Mouse (Mus musculus) heart, postnatal 0 days (tissue): Measurements from ENCODE around the gene Phactr1. TPM values are rescaled to one million over a fixed set of nuclear protein-coding genes. Genes with fewer than 3 reads are reported as not detected.

Source experiments
- ATAC-seq: fragments of 200-750 bp; cut with Nextera tagmentation; 2 replicates; pipeline ENCODE4 v1.8.0; 2017; ENCODE audit warnings: low read depth, moderate number of reproducible peaks, moderate library complexity; ENCODE audit not compliant: insufficient read depth
- DNase-seq: peaks from one replicate; pipeline ENCODE4 v3.0.0-alpha.2; 2016; ENCODE audit warnings: low spot score
- H3K27ac ChIP-seq: fragments of 300-500 bp; sonication (generic); 2 replicates; pipeline ENCODE4 v1.5.1; 2014; ENCODE audit warnings: low read depth, mild to moderate bottlenecking
- H3K27me3 ChIP-seq: fragments of 300-500 bp; sonication (generic); 2 replicates; pipeline ENCODE4 v1.6.1; 2014; ENCODE audit warnings: low read length, mixed read lengths; ENCODE audit not compliant: control insufficient read depth, insufficient read depth
- H3K36me3 ChIP-seq: fragments of 300-500 bp; sonication (generic); replicated peaks from 2 replicates; pipeline ENCODE4 v1.6.1; 2014; ENCODE audit warnings: low read length, mixed read lengths; ENCODE audit not compliant: control insufficient read depth, insufficient read depth
- H3K4me1 ChIP-seq: fragments of 300-500 bp; sonication (generic); 2 replicates; pipeline ENCODE4 v1.6.1; 2014; ENCODE audit warnings: antibody characterized with exemption; ENCODE audit not compliant: control insufficient read depth, insufficient read depth
- H3K4me2 ChIP-seq: fragments of 300-500 bp; sonication (generic); 2 replicates; pipeline ENCODE4 v1.6.1; 2014; ENCODE audit warnings: low read depth, mild to moderate bottlenecking, low read length, moderate library complexity
- H3K4me3 ChIP-seq: fragments of 300-500 bp; sonication (generic); 2 replicates; pipeline ENCODE4 v1.5.1; 2014; ENCODE audit warnings: low read depth, low read length
- H3K9ac ChIP-seq: fragments of 300-500 bp; sonication (generic); replicated peaks from 2 replicates; pipeline ENCODE4 v1.6.1; 2014; ENCODE audit warnings: low read depth, low read length, mixed read lengths
- H3K9me3 ChIP-seq: fragments of 300-500 bp; sonication (generic); replicated peaks from 2 replicates; pipeline ENCODE4 v1.6.1; 2016; ENCODE audit warnings: low read length; ENCODE audit not compliant: control insufficient read depth
- CTCF ChIP-seq: IDR thresholded peaks from 2 replicates; pipeline ENCODE4 v1.5.1; 2016; ENCODE audit warnings: antibody characterized with exemption, control low read depth, low read depth
- EP300 ChIP-seq: IDR thresholded peaks from 2 replicates; pipeline ENCODE4 v1.6.1; 2016; ENCODE audit warnings: antibody characterized with exemption, low read depth
- WGBS: fragments of 180-500 bp; shearing (Covaris S2); extraction: QIAGEN DNeasy Blood & Tissue Kit; methylation state at CpG from one replicate; pipeline ENCODE4 v1.1.7; 2014; 5-methylcytosine and 5-hydroxymethylcytosine counted together
- polyA plus RNA-seq: library from polyadenylated mRNA; unstranded; fragments of >200 nt; fragmentation: Nextera tagmentation; extraction: Ambion mirVana; gene quantifications from 2 replicates; pipeline ENCODE4 v1.2.1, GENCODE M21; 2015
- total RNA-seq: library from RNA; depleted of rRNA; stranded (reverse); fragments of >200 nt; gene quantifications from 2 replicates; pipeline ENCODE4 v1.2.3, GENCODE M21; 2014; ENCODE audit warnings: low replicate concordance

Phactr1 gene
- total and polyA plus RNA-seq, 2 experiments from 2014 or later, result 1.6 to 4.8 TPM

DNA sequence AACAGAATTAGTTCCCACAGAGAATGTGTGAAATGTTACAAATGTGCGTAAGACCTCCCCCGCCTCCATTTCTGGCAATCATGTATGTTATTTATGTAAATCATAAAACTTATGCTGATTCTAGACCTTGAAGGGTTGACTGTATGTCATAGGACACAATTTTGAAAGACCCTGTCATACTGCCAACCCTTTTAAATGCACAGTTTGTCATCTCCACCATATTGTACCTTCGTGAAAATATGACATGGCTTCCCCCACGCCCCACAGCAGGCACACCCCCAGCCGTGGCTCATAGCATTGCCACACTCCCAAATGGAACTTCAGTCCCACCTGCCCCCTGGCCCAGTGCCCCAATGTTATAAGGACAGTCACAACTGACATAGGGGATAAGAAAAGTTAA is 57.1 kb downstream of the Phactr1 start:
- Histone ChIP-seq H3K36me3 (no peaks in the 10 kb centered on the region), H3K27ac (no peak overlapping the region), H3K27me3 (no peaks in the 10 kb centered on the region), H3K9me3 (no peaks in the 10 kb centered on the region), H3K4me1 (no peaks in the 10 kb centered on the region), H3K4me3 (no peak overlapping the region), H3K4me2 (no peak overlapping the region), H3K9ac (no peak overlapping the region)
- WGBS, result 87% methylated on average over 5 of the region's 5 CpGs
- no peak for TF ChIP-seq CTCF
- no peak for TF ChIP-seq EP300
- DNase-seq, result no peak
- no peak for ATAC-seq

GRCm38 (mm10) chr13:42738152-42738551 is 57.7 kb downstream of the Phactr1 start:
- Histone ChIP-seq H3K9ac (no peak overlapping the region), H3K9me3 (no peaks in the 10 kb centered on the region), H3K27me3 (no peaks in the 10 kb centered on the region), H3K4me3 (no peak overlapping the region), H3K4me1 (no peaks in the 10 kb centered on the region), H3K27ac (no peak overlapping the region), H3K4me2 (no peak overlapping the region), H3K36me3 (no peaks in the 10 kb centered on the region)
- DNase-seq (no peak), ATAC-seq (no peak)
- 75% methylated on average over 5 of the region's 5 CpGs for WGBS
- TF ChIP-seq EP300 (no peak), CTCF (no peak)

- DNase-seq (no peak), ATAC-seq (no peak)
- Histone ChIP-seq H3K27ac (no peak overlapping the region), H3K4me3 (no peak overlapping the region), H3K9me3 (no peaks in the 10 kb centered on the region), H3K36me3 (no peaks in the 10 kb centered on the region), H3K4me1 (no peaks in the 10 kb centered on the region), H3K27me3 (no peaks in the 10 kb centered on the region), H3K9ac (no peak overlapping the region), H3K4me2 (no peak overlapping the region)
- TF ChIP-seq CTCF (no peak), EP300 (no peak)
Observed at GRCm38 (mm10) chr13:42742226-42742625, 61.8 kb downstream of the Phactr1 start.

DNA sequence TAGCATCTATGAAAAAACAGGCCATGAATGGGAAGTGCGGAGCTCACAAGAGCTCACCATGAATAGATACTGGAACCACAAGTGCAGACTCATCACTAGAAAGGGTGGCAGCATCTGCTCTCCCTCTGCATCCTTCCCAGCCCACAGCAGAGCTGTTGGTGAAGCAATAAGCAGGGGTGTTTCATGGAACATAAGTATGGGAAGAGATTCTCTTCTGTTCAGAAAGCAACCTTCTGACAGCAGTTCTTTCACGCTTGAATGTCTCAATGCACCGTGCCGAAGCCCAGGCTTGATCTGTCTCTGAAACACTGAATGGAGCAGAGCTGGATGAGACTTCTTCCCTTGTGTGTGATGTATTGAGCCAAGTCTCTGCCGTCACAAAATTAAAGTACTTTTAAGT is 64.0 kb downstream of the Phactr1 start:
- Histone ChIP-seq H3K36me3 (no peaks in the 10 kb centered on the region), H3K27ac (no peak overlapping the region), H3K4me1 (no peaks in the 10 kb centered on the region), H3K4me3 (no peak overlapping the region), H3K4me2 (no peak overlapping the region), H3K27me3 (no peaks in the 10 kb centered on the region), H3K9ac (no peak overlapping the region), H3K9me3 (no peaks in the 10 kb centered on the region)
- ATAC-seq (no peak), DNase-seq (no peak)
- 81% methylated on average over 5 of the region's 5 CpGs for WGBS
- TF ChIP-seq CTCF (no peak), EP300 (no peak)

DNA sequence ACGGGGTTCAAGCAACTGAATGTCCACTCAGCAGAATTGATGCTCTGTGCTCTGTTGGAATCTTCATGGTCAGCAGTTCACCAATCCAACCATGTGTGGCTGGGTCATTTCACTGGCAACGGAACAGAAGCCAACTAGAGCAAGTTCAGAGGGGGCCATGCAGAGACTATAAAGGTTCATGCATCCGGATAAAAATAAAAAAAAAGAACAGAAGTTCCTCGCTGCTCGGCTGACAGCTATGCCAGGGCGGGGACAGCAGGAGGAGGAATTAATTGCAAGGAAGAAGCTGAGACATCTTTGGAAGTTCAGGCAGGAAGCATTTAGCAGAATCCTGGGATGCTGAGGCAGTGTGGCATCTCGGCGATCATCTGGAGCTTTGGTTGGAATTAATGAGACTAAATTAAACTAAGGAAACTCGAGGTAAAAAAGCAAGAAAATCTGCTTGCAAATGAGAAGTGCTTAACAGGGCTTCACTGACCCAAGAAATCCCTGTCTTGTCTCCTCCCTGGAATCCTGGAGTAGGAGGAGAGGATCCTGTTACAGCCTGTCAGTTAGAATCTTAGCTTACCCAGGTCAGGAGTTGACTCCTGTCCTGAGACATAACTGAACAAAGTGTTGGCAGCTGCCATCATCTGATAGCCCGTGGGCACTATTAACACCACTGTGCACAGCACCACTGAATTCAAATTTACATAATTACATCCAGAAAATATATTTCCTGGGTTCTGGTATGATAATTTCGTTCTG is 77.4 kb downstream of the Phactr1 start:
- WGBS, result 53% methylated on average over 11 of the region's 11 CpGs
- ATAC-seq, result no peak
- no peak for TF ChIP-seq CTCF

DNA sequence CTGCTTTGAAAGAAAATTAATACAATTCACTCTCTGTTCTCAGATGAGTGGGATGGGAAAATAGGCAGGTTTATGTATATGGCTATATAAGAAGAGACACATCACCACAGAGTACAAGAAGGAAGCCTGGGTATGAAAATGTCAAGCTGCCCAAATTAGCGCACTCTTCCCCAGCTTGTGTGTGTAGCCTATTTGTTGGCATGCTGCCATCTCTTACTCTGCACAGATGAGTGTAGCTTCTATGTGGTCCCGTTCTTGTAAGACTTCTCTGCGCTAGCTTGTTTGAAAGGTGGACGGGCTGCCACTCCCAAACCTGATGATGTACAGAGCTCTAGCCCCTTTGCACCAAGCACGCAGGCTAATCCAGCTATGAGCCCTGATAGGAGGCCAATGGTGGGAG is 78.7 kb downstream of the Phactr1 start:
- Histone ChIP-seq H3K27ac (no peak overlapping the region), H3K4me1 (no peaks in the 10 kb centered on the region), H3K4me3 (no peak overlapping the region), H3K36me3 (no peaks in the 10 kb centered on the region), H3K9me3 (no peaks in the 10 kb centered on the region), H3K9ac (no peak overlapping the region), H3K4me2 (no peak overlapping the region), H3K27me3 (no peaks in the 10 kb centered on the region)
- ATAC-seq (no peak), DNase-seq (no peak)
- no peak for TF ChIP-seq CTCF
- TF ChIP-seq EP300, result no peak
- WGBS, result 43% methylated on average over 5 of the region's 5 CpGs

More for the DNA sequence above, 77.4 kb downstream of the Phactr1 start:
- Histone ChIP-seq H3K9ac (no peak overlapping the region), H3K4me3 (no peak overlapping the region), H3K36me3 (no peaks in the 10 kb centered on the region), H3K27ac (no peak overlapping the region), H3K9me3 (no peaks in the 10 kb centered on the region), H3K4me2 (no peak overlapping the region), H3K4me1 (no peaks in the 10 kb centered on the region), H3K27me3 (no peaks in the 10 kb centered on the region)
- no peak for DNase-seq
